In the genomic region with DNA sequence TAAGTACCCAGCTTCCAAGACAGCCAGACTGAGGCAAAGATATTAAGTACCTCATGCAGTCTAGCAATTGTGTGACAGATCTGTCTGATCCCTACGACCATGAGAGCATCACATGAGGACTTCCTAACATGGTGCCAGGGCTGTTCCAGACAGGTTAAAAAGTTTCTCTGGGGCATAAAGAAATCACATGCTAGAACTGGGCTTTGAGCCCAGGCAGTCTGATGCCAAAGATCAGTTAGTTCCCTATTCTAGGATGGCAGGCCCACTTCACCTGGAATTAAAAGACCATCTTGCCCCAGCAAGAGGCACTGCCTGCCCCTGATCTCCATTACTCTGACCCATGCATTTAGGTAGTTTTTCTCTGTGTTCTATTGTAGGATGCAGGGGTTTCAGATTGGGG, we compare ENCODE assay signal across 30 mouse cellular contexts. TPM values are rescaled to one million over a fixed set of nuclear protein-coding genes. Genes with fewer than 3 reads are reported as not detected.
A peak's percentile ranks its signal among the peaks of the same experiment; 100 is the strongest.
DNase-seq lines count a peak whose midpoint lies in the region; ATAC-seq and TF ChIP-seq lines count a peak whose summit lies in the region.
"Had no signal": no experiment of that assay in that cellular context is flagged by ENCODE, and none has a peak within 500 bp of the region (broad histone marks: within the 10 kb centered on the region; RNA-seq: fewer than 3 reads in every experiment).

No protein-coding gene starts in this region.

- TF ChIP-seq POLR2A in kidney, adult 2 months (IDR thresholded peaks at IDR 0.05; ENCODE audit: low read depth, low read length) = no peak
- no peak for TF ChIP-seq POLR2A in lung, adult 2 months (IDR thresholded peaks at IDR 0.05; ENCODE audit: borderline replicate concordance, extremely low read depth, low read depth, low read length)

- H3K4me2 ChIP-seq in kidney, embryonic 16.5 days (replicated peaks; ENCODE audit: low read depth, low read length) = no peak overlapping the region
- H3K4me2 ChIP-seq: embryonic facial prominence, embryonic 15.5 days; heart, embryonic 12.5 days; hindbrain, embryonic 12.5 days; intestine, embryonic 15.5 days; limb, embryonic 12.5 days; liver, embryonic 11.5 days had no signal

- peaks cover 17% of the 10 kb centered on the region for H3K4me1 ChIP-seq in heart, embryonic 10.5 days
- H3K4me1 ChIP-seq in kidney, adult 2 months (ENCODE audit: control insufficient read depth, insufficient read depth, low read length) = peaks cover 3% of the 10 kb centered on the region; the same call in 1 of the 2 replicates
- peaks cover 7% of the 10 kb centered on the region for H3K4me1 ChIP-seq in kidney, embryonic 16.5 days (ENCODE audit: insufficient read depth, low read length)
- peaks cover 2% of the 10 kb centered on the region; the same call in 1 of the 2 replicates for H3K4me1 ChIP-seq in lung, adult 2 months (ENCODE audit: control insufficient read depth, insufficient read depth, low read length)
- H3K4me1 ChIP-seq: intestine, embryonic 15.5 days had no signal

- H3K27me3 ChIP-seq in heart, embryonic 10.5 days (ENCODE audit: insufficient read depth, poor library complexity, severe bottlenecking) = 0 out of 2 replicates have a peak, but pooled peaks cover 5% of the 10 kb centered on the region
- no peaks in the 10 kb centered on the region for H3K27me3 ChIP-seq in kidney, adult 2 months (replicated peaks; ENCODE audit: control insufficient read depth, insufficient read depth, low read length)
- no peaks in the 10 kb centered on the region for H3K27me3 ChIP-seq in kidney, embryonic 16.5 days (ENCODE audit: insufficient read depth, low read length)
- H3K27me3 ChIP-seq: embryonic facial prominence, embryonic 15.5 days; heart, embryonic 12.5 days; intestine, embryonic 15.5 days; limb, embryonic 12.5 days had no signal

- no peaks in the 10 kb centered on the region for H3K36me3 ChIP-seq in heart, embryonic 10.5 days
- H3K36me3 ChIP-seq in kidney, adult 2 months (ENCODE audit: control insufficient read depth, insufficient read depth, low read length) = no peaks in the 10 kb centered on the region
- no peaks in the 10 kb centered on the region for H3K36me3 ChIP-seq in kidney, embryonic 16.5 days (ENCODE audit: insufficient read depth, low read length)
- H3K36me3 ChIP-seq: embryonic facial prominence, embryonic 10.5 days; embryonic facial prominence, embryonic 15.5 days; heart, embryonic 12.5 days; hindbrain, embryonic 12.5 days; intestine, embryonic 15.5 days; limb, embryonic 12.5 days had no signal

- no peak overlapping the region for H3K4me3 ChIP-seq in heart, embryonic 10.5 days
- no peak overlapping the region for H3K4me3 ChIP-seq in kidney, adult 2 months (ENCODE audit: insufficient read depth, low read depth, low read length)
- no peak overlapping the region for H3K4me3 ChIP-seq in kidney, embryonic 16.5 days (ENCODE audit: low read length)
- no peak overlapping the region for H3K4me3 ChIP-seq in lung, adult 2 months (replicated peaks; ENCODE audit: extremely low read depth, low read depth, low read length)
- H3K4me3 ChIP-seq: embryonic facial prominence, embryonic 10.5 days; embryonic facial prominence, embryonic 15.5 days; heart, embryonic 12.5 days; hindbrain, embryonic 12.5 days; intestine, embryonic 15.5 days; left cerebral cortex, adult 2 months; limb, embryonic 12.5 days; megakaryocyte, embryonic 14.5 days had no signal

- H3K27ac ChIP-seq in heart, embryonic 10.5 days = no peak overlapping the region
- H3K27ac ChIP-seq in kidney, adult 2 months (ENCODE audit: insufficient read depth, low read depth, low read length) = no peak overlapping the region
- H3K27ac ChIP-seq in kidney, embryonic 16.5 days (ENCODE audit: low read length) = no peak overlapping the region
- H3K27ac ChIP-seq: embryonic facial prominence, embryonic 10.5 days; embryonic facial prominence, embryonic 15.5 days; hindbrain, embryonic 12.5 days; hindbrain, postnatal 0 days; intestine, embryonic 15.5 days; left cerebral cortex, adult 2 months; limb, embryonic 12.5 days had no signal

- no peak for TF ChIP-seq CTCF in kidney, adult 2 months (conservative IDR thresholded peaks at IDR 0.05; ENCODE audit: insufficient read depth, insufficient read length, low read depth, low read length)
- TF ChIP-seq CTCF in lung, adult 2 months (IDR thresholded peaks at IDR 0.05; ENCODE audit: insufficient read depth, low read length) = no peak

- H3K9me3 ChIP-seq in heart, embryonic 10.5 days = no peaks in the 10 kb centered on the region
- no peaks in the 10 kb centered on the region for H3K9me3 ChIP-seq in kidney, embryonic 16.5 days (ENCODE audit: low read length)
- H3K9me3 ChIP-seq: embryonic facial prominence, embryonic 10.5 days; embryonic facial prominence, embryonic 15.5 days; heart, embryonic 12.5 days; hindbrain, embryonic 12.5 days; intestine, embryonic 15.5 days; limb, embryonic 12.5 days; megakaryocyte, embryonic 14.5 days had no signal

- 82% methylated on average over 1 of the region's 1 CpGs for WGBS in heart, embryonic 10.5 days
- 40% methylated on average over 1 of the region's 1 CpGs for WGBS in kidney, adult 2 months
- 100% methylated on average over 1 of the region's 1 CpGs for WGBS in kidney, embryonic 16.5 days
- WGBS in lung, adult 2 months = 80% methylated on average over 1 of the region's 1 CpGs

- H3K9ac ChIP-seq in kidney, embryonic 16.5 days (replicated peaks; ENCODE audit: low read length) = no peak overlapping the region
- H3K9ac ChIP-seq: embryonic facial prominence, embryonic 15.5 days; heart, embryonic 12.5 days; hindbrain, embryonic 12.5 days; intestine, embryonic 15.5 days; limb, embryonic 12.5 days had no signal

- DNase-seq in heart, adult 18-20 months = peak; percentile 64 to 68
- no peak for DNase-seq in heart, embryonic 10.5 days (ENCODE audit: low spot score)
- DNase-seq in kidney, adult 2 months = peak; percentile 75
- peak; percentile 27 for DNase-seq in NIH3T3 (ENCODE audit: low read depth)
- peak; percentile 61 for DNase-seq in fat pad, adult 2 months (ENCODE audit: extremely low read depth, low read depth, low spot score)
- DNase-seq in layer of hippocampus, adult 9-10 months (ENCODE audit: low spot score) = no peak
- DNase-seq in lung, adult 2 months = no peak
- DNase-seq: adrenal gland, postnatal 36 days; cerebellum, adult 8-10 months; cerebellum, postnatal 25 days; gastrocnemius, postnatal 36 days; lung, postnatal 4 days; midbrain, embryonic 14.5 days; thymus, adult 2 months; thymus, postnatal 36 days had no signal

- no peak for ATAC-seq in kidney, embryonic 16.5 days (ENCODE audit: low FRiP score, low TSS enrichment)
- ATAC-seq: forebrain, embryonic 14.5 days; hindbrain, postnatal 0 days; intestine, embryonic 15.5 days; lung, postnatal 0 days had no signal

RNA-seq across cellular contexts. Expression of a gene that starts 3.0 kb away (rescaled TPM):
- 10 to 100 TPM; 13.6 to 15.3 TPM for total RNA-seq in heart, adult 18-20 months (2021)
- 0.37 and 0.87 TPM in 2 replicates for polyA plus RNA-seq in heart, embryonic 10.5 days (2016; fragmentation: Nextera tagmentation; extraction: Ambion mirVana)
- 6.1 and 7.4 TPM in 2 replicates for polyA plus RNA-seq in kidney, adult 2 months (2012; rRNA removed)
- polyA plus RNA-seq in kidney, embryonic 16.5 days (2015; fragmentation: Nextera tagmentation; extraction: Ambion mirVana) = 2.5 and 3.2 TPM in 2 replicates
- 3.4 and 4.0 TPM in 2 replicates for polyA plus RNA-seq in lung, adult 2 months (2012; rRNA removed)
- total RNA-seq: MEL; monocyte, adult 5-6 weeks had no signal

Comparison
In these comparisons a context has a peak if more than half of its experiments do, and no peak if none do; other contexts are left out.
1. DNase-seq: peak in heart, adult 18-20 months (2 of 2), kidney, adult 2 months (single experiment), NIH3T3 (single experiment) and fat pad, adult 2 months (single experiment); none in heart, embryonic 10.5 days (single experiment), layer of hippocampus, adult 9-10 months (single experiment) and lung, adult 2 months (single experiment).